Mouse (Mus musculus) limb, embryonic 14.5 days (tissue): ENCODE measurements around the gene Crtac1. TPM values are rescaled to one million over a fixed set of nuclear protein-coding genes. Genes with fewer than 3 reads are reported as not detected.

Experiments
- ATAC-seq: fragments of 200-750 bp; cut with Nextera tagmentation; 2 replicates; pipeline ENCODE4 v1.8.0; 2017; ENCODE audit warnings: low read depth, moderate number of reproducible peaks, moderate TSS enrichment; ENCODE audit not compliant: low FRiP score
- DNase-seq: peaks from one replicate; pipeline ENCODE4 v3.0.0-alpha.2; 2015; ENCODE audit warnings: low spot score
- H3K27ac ChIP-seq: fragments of 300-500 bp; sonication (generic); replicated peaks from 2 replicates; pipeline ENCODE4 v1.5.1; 2014; ENCODE audit warnings: low read depth, mild to moderate bottlenecking, low read length, moderate library complexity, mixed read lengths
- H3K27me3 ChIP-seq: fragments of 300-500 bp; sonication (generic); 2 replicates; pipeline ENCODE4 v1.6.1; 2014; ENCODE audit warnings: low read length, mixed read lengths; ENCODE audit not compliant: control insufficient read depth, insufficient read depth
- H3K36me3 ChIP-seq: fragments of 300-500 bp; sonication (generic); 2 replicates; pipeline ENCODE4 v1.6.1; 2014; ENCODE audit warnings: mild to moderate bottlenecking, low read length, moderate library complexity, mixed read lengths; ENCODE audit not compliant: control insufficient read depth, insufficient read depth
- H3K4me1 ChIP-seq: fragments of 300-500 bp; sonication (generic); 2 replicates; pipeline ENCODE4 v1.6.1; 2014; ENCODE audit warnings: antibody characterized with exemption, low read length, mixed read lengths; ENCODE audit not compliant: control insufficient read depth, insufficient read depth
- H3K4me2 ChIP-seq: fragments of 300-500 bp; sonication (generic); replicated peaks from 2 replicates; pipeline ENCODE4 v1.6.1; 2014; ENCODE audit warnings: low read depth, mild to moderate bottlenecking, low read length, moderate library complexity; ENCODE audit not compliant: severe bottlenecking
- H3K4me3 ChIP-seq: fragments of 300-500 bp; sonication (generic); replicated peaks from 2 replicates; pipeline ENCODE4 v1.5.1; 2014; ENCODE audit warnings: low read length
- H3K9ac ChIP-seq: fragments of 300-500 bp; sonication (generic); 2 replicates; pipeline ENCODE4 v1.6.1; 2014; ENCODE audit warnings: mild to moderate bottlenecking, low read depth, low read length, moderate library complexity; ENCODE audit not compliant: severe bottlenecking
- H3K9me3 ChIP-seq: fragments of 300-500 bp; sonication (generic); 2 replicates; pipeline ENCODE4 v1.6.1; 2016; ENCODE audit warnings: low read length; ENCODE audit not compliant: control insufficient read depth
- POLR2A ChIP-seq: fragments of 200-500 bp; IDR thresholded peaks from 2 replicates; pipeline ENCODE4 v1.8.0; 2012; ENCODE audit warnings: inconsistent platforms, mild to moderate bottlenecking, moderate library complexity, borderline replicate concordance; ENCODE audit not compliant: insufficient read depth, insufficient read length; ENCODE audit errors: extremely low read depth
- WGBS: fragments of 180-500 bp; shearing (Covaris S2); extraction: QIAGEN DNeasy Blood & Tissue Kit; methylation state at CpG from one replicate; pipeline ENCODE4 v1.1.7; 2014; 5-methylcytosine and 5-hydroxymethylcytosine counted together
- polyA plus RNA-seq, 2 experiments: library from polyadenylated mRNA; depleted of rRNA in 1 of 2; stranded (reverse) in 1 of 2; unstranded in 1 of 2; fragments of >200 nt; fragmentation: Nextera tagmentation in 1 of 2; extraction: Ambion mirVana in 1 of 2; gene quantifications; 2 replicates each; pipeline versions ENCODE4 v1.2.1 to v1.2.3; 2012 to 2014

Crtac1 gene
- polyA plus RNA-seq, 2 experiments, result 3.1 to 3.4 TPM

DNA sequence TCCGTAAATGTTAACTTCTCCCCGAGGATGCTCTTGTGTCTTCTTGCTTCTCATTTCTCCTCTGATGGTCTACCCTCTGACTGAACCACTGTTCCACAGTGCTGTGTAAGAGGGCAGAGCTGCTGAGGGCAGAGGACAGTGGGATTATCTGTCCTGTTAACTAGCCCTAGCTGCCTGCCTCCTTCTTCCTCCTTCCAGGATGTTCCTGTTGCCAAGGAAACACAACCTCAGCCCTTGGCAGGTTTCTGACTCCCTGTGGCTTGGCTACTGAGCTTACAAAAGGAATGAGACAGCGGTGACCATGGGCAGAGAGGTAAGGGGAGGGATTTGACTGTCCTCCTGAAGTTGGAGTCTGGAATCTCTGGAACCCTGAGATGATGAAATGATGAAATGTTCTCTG is 152.0 kb downstream of the Crtac1 start:
- DNase-seq (no peak), ATAC-seq (no peak)
- Histone ChIP-seq H3K4me2 (no peak overlapping the region), H3K27me3 (no peaks in the 10 kb centered on the region), H3K27ac (no peak overlapping the region), H3K9ac (no peak overlapping the region), H3K36me3 (no peaks in the 10 kb centered on the region), H3K4me3 (no peak overlapping the region), H3K9me3 (no peaks in the 10 kb centered on the region), H3K4me1 (no peaks in the 10 kb centered on the region)
- no peak for TF ChIP-seq POLR2A
- 65% methylated on average over 3 of the region's 3 CpGs for WGBS

DNA sequence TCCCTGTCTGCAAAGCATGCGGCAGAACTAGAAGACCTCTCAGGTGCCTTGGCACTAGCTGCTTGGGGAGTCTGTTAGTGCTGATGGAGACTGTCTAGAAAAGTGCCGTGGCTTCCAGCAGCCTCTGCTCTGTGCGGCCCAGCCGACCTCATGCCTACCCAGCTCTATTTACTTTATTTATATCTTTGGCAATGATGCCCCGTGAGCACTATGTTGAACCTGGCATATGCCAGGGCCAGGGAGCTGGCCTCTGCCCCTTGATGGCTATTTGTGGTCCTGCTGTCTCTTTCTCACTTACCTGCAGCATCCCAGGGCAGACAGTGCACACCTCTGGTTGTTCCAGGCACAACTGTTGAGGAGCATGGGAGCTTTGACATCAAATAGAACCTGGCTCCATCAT is 153.1 kb downstream of the Crtac1 start:
- no peaks in the 10 kb centered on the region for H3K9me3 ChIP-seq
- TF ChIP-seq POLR2A, result no peak
- no peaks in the 10 kb centered on the region for H3K4me1 ChIP-seq
- 78% methylated on average over 5 of the region's 5 CpGs for WGBS
- H3K4me2 ChIP-seq, result no peak overlapping the region
- H3K27me3 ChIP-seq, result no peaks in the 10 kb centered on the region
- H3K4me3 ChIP-seq, result no peak overlapping the region
- H3K36me3 ChIP-seq, result no peaks in the 10 kb centered on the region
- no peak for DNase-seq
- H3K9ac ChIP-seq, result no peak overlapping the region
- ATAC-seq, result no peak
- H3K27ac ChIP-seq, result no peak overlapping the region

DNA sequence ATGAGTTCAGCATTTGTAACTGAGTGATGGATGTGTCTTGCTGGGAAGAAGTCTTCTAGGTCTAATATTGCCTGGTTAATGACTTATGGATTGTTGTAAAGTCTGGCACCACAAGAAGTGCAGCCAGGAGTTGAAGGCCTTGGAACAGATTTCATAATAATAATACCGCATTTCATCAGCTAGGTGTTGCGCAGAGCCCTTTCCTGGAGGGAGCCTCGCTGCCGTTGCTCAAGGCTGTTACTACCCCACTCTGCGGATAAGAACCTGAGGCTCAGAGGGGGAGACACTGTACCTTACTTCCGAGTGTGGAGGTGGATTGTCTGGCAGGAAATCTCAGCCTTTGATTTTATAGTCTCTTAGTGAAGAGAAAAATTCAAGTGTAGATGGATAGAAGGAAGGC is 154.3 kb downstream of the Crtac1 start:
- H3K4me2 ChIP-seq, result no peak overlapping the region
- 75% methylated on average over 6 of the region's 6 CpGs for WGBS
- H3K27ac ChIP-seq, result no peak overlapping the region
- no peaks in the 10 kb centered on the region for H3K36me3 ChIP-seq
- no peak for ATAC-seq
- no peaks in the 10 kb centered on the region for H3K4me1 ChIP-seq
- H3K9me3 ChIP-seq, result no peaks in the 10 kb centered on the region
- no peak for TF ChIP-seq POLR2A
- DNase-seq, result no peak
- H3K27me3 ChIP-seq, result no peaks in the 10 kb centered on the region
- H3K9ac ChIP-seq, result no peak overlapping the region
- H3K4me3 ChIP-seq, result no peak overlapping the region

DNA sequence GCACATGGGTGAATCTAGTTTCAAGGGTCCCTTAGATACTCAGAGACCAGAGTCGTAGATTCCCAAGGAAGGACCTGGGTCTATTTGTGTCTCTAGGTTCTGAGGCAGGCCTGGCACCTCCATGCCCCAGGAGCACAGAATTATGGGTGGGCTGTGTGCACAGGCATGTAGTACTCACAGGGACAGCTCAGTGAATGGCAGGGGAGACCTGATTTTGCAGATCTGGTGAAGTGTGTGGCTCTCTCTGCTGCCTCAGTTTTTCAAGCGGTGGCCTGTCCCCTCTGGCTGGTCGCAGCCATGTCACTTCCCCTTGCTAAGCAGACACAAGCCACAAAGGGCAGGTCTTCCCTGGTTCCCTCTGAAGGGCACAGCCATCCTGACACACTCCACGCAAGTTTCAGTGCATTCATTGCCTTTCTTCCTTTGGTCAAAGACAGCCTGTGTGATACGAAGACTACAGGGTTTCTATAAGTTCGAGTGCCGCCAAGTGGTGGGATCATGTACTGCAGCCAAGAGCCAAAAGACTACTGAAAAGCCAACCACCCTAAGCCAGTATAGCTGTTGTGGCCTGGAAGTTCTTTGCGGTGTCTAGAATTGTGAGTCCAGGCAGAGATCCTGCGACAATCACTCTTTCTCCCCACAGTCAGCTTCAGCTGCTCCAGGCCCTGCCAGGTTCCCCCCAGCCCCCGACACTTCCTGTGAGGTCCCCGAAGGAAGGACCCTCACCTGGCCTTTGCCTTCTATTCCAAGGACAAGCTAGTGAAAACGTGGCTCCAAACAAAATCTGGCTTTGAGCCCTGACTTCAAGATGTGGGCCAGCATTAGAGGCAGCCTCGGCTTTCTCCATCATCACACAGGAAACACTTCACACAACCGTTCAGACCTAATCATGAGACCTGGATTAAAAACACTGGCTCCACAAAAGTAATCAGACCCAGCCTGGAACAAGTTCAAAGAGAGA is 159.3 kb downstream of the Crtac1 start:
- 40% methylated on average over 14 of the region's 14 CpGs for WGBS
- H3K27ac ChIP-seq, result no peak overlapping the region
- no peak for TF ChIP-seq POLR2A
- no peaks in the 10 kb centered on the region for H3K9me3 ChIP-seq
- DNase-seq (peak; percentile 67), ATAC-seq (no peak)
- H3K4me3 ChIP-seq, result no peak overlapping the region
- H3K36me3 ChIP-seq, result no peaks in the 10 kb centered on the region
- no peak overlapping the region for H3K4me2 ChIP-seq
- H3K4me1 ChIP-seq, result peaks cover 3% of the 10 kb centered on the region; the same call in 1 of the 2 replicates
- no peaks in the 10 kb centered on the region for H3K27me3 ChIP-seq
- no peak overlapping the region for H3K9ac ChIP-seq

DNA sequence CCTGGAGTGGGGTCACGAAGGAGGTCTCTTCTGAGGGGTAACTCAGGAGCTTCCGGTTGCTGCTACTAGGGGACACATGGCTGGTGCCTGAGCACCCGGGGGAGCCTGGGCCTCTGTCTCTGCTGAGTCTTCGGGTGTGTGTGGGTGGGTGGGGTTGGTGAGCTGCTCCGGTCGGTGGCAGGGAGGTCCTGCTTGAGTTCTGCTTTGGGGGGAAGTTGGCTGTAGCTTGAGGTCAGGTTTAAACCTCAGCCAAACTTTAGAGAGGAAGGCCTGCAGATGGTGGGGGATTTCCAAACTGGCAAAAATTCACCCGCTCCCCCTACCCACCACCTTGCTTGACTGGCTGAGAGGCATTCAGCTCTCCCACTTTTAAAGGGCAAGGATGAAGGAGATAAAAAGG is 160.4 kb downstream of the Crtac1 start:
- 69% methylated on average over 7 of the region's 7 CpGs for WGBS
- Histone ChIP-seq H3K9me3 (no peaks in the 10 kb centered on the region), H3K4me2 (no peak overlapping the region), H3K9ac (no peak overlapping the region), H3K27ac (no peak overlapping the region), H3K27me3 (no peaks in the 10 kb centered on the region), H3K4me3 (no peak overlapping the region), H3K36me3 (no peaks in the 10 kb centered on the region), H3K4me1 (peaks cover 3% of the 10 kb centered on the region; the same call in 1 of the 2 replicates)
- ATAC-seq (no peak), DNase-seq (no peak)
- no peak for TF ChIP-seq POLR2A
